Mouse (Mus musculus) CH12.LX (cell line): ENCODE results near the gene Ctdsp1. TPM values are rescaled to one million over a fixed set of nuclear protein-coding genes. Genes with fewer than 3 reads are reported as not detected.

Source experiments
- DNase-seq: peaks from one replicate; pipeline ENCODE4 v3.0.0-alpha.2; 2013; ENCODE audit errors: extremely low read depth
- H3K27ac ChIP-seq: 2 replicates; pipeline ENCODE4 v1.5.1; 2012; ENCODE audit warnings: low read depth, mild to moderate bottlenecking, control low read depth, moderate library complexity; ENCODE audit not compliant: insufficient read depth
- H3K27me3 ChIP-seq: replicated peaks from 2 replicates; pipeline ENCODE3; 2012; ENCODE audit warnings: inconsistent platforms
- H3K36me3 ChIP-seq, 2 experiments: replicated peaks in 1 of 2; 2 replicates each; pipeline versions ENCODE3 to v1.6.1; 2012; ENCODE audit warnings: inconsistent platforms in 1 of 2, low read length in 1 of 2, mild to moderate bottlenecking in 1 of 2, mixed read lengths in 1 of 2, moderate library complexity in 1 of 2; ENCODE audit not compliant: control insufficient read depth in 1 of 2, insufficient read depth in 1 of 2
- H3K4me1 ChIP-seq, 2 experiments: 2 replicates each; pipeline ENCODE4 v1.6.1; 2012; ENCODE audit warnings: inconsistent platforms in 1 of 2, moderate library complexity in 1 of 2; ENCODE audit not compliant: insufficient read depth in 2 of 2, control insufficient read depth in 1 of 2
- H3K4me2 ChIP-seq: 2 replicates; pipeline ENCODE4 v1.6.1; 2012; ENCODE audit warnings: low read depth, mild to moderate bottlenecking, control low read depth; ENCODE audit not compliant: poor library complexity, insufficient read depth, severe bottlenecking
- H3K4me3 ChIP-seq, 3 experiments: fragments of 150-350 bp in 1 of 3; sonication (generic) in 1 of 3; replicated peaks in 1 of 3; 2 replicates each; pipeline versions ENCODE3 to v1.5.1; 2011 to 2012; ENCODE audit warnings: low read depth in 2 of 3, low read length in 2 of 3, mild to moderate bottlenecking in 2 of 3, moderate library complexity in 2 of 3, control low read depth in 1 of 3, improper control_type of control experiment in 1 of 3, inconsistent platforms in 1 of 3, mixed read lengths in 1 of 3; ENCODE audit not compliant: poor library complexity in 1 of 3
- H3K79me2 ChIP-seq: replicated peaks from 2 replicates; pipeline ENCODE4 v1.6.1; 2012; ENCODE audit warnings: mild to moderate bottlenecking, moderate library complexity; ENCODE audit not compliant: control insufficient read depth, poor library complexity, insufficient read depth, severe bottlenecking; ENCODE audit errors: extremely low read depth
- H3K9ac ChIP-seq: 2 replicates; pipeline ENCODE4 v1.6.1; 2012; ENCODE audit warnings: low read depth, mild to moderate bottlenecking, control low read depth, moderate library complexity; ENCODE audit not compliant: insufficient read depth
- H3K9me3 ChIP-seq: replicated peaks from 2 replicates; pipeline ENCODE3; 2012; ENCODE audit warnings: low read length, inconsistent platforms, mixed read lengths
- BHLHE40 ChIP-seq: IDR thresholded peaks from 2 replicates; pipeline ENCODE4 v1.6.1; 2011; ENCODE audit warnings: mild to moderate bottlenecking, low read depth, low read length, improper control_type of control experiment
- CHD1 ChIP-seq: IDR thresholded peaks from 2 replicates; pipeline ENCODE4 v1.6.1; 2012; ENCODE audit warnings: low read depth, low read length, improper control_type of control experiment, inconsistent platforms
- CHD2 ChIP-seq: IDR thresholded peaks from 2 replicates; pipeline ENCODE4 v1.6.1; 2011; ENCODE audit warnings: low read length, improper control_type of control experiment
- CTCF ChIP-seq, 2 experiments: IDR thresholded peaks in 1 of 2; conservative IDR thresholded peaks in 1 of 2; 2 replicates each; pipeline ENCODE4 v1.5.1; 2011 to 2012; ENCODE audit warnings: low read depth in 2 of 2, low read length in 2 of 2, improper control_type of control experiment in 1 of 2, inconsistent platforms in 1 of 2, mild to moderate bottlenecking in 1 of 2, moderate library complexity in 1 of 2
- E2F4 ChIP-seq: IDR thresholded peaks from 2 replicates; pipeline ENCODE4 v1.6.1; 2011; ENCODE audit warnings: low read depth, low read length, improper control_type of control experiment; ENCODE audit not compliant: insufficient replicate concordance
- ELF1 ChIP-seq: IDR thresholded peaks from 2 replicates; pipeline ENCODE4 v1.6.1; 2014; ENCODE audit warnings: low read depth, mild to moderate bottlenecking, inconsistent platforms, low read length, improper control_type of control experiment
- EP300 ChIP-seq: IDR thresholded peaks from 2 replicates; pipeline ENCODE4 v1.6.1; 2011; ENCODE audit warnings: low read length, improper control_type of control experiment
- ETS1 ChIP-seq: conservative IDR thresholded peaks from 2 replicates; pipeline ENCODE4 v1.6.1; 2012; ENCODE audit warnings: low read depth, mild to moderate bottlenecking, inconsistent platforms, low read length, improper control_type of control experiment, moderate library complexity
- GABPA ChIP-seq: IDR thresholded peaks from 2 replicates; pipeline ENCODE4 v1.6.1; 2012; ENCODE audit warnings: low read depth, low read length, improper control_type of control experiment, inconsistent platforms; ENCODE audit not compliant: insufficient replicate concordance
- HCFC1 ChIP-seq: IDR thresholded peaks from 2 replicates; pipeline ENCODE4 v1.6.1; 2012; ENCODE audit warnings: low read depth, mild to moderate bottlenecking, inconsistent platforms, low read length, improper control_type of control experiment
- IRF4 ChIP-seq: IDR thresholded peaks from 2 replicates; pipeline ENCODE4 v1.6.1; 2014; ENCODE audit warnings: low read depth, mild to moderate bottlenecking, inconsistent platforms, low read length, improper control_type of control experiment
- JUN ChIP-seq: IDR thresholded peaks from 2 replicates; pipeline ENCODE4 v1.6.1; 2011; ENCODE audit warnings: low read depth, mild to moderate bottlenecking, low read length, improper control_type of control experiment, moderate library complexity; ENCODE audit not compliant: insufficient read depth
- JUND ChIP-seq: conservative IDR thresholded peaks from 2 replicates; pipeline ENCODE4 v1.6.1; 2011; ENCODE audit warnings: low read depth, low read length, improper control_type of control experiment
- KAT2A ChIP-seq: IDR thresholded peaks from 2 replicates; pipeline ENCODE4 v1.6.1; 2012; ENCODE audit warnings: low read length, improper control_type of control experiment, inconsistent platforms; ENCODE audit not compliant: insufficient replicate concordance
- MAFK ChIP-seq: IDR thresholded peaks from 2 replicates; pipeline ENCODE4 v1.6.1; 2011; ENCODE audit warnings: low read length, improper control_type of control experiment; ENCODE audit not compliant: insufficient replicate concordance
- MAX ChIP-seq: IDR thresholded peaks from 2 replicates; pipeline ENCODE4 v1.6.1; 2011; ENCODE audit warnings: low read length, improper control_type of control experiment
- MAZ ChIP-seq: IDR thresholded peaks from 2 replicates; pipeline ENCODE4 v1.6.1; 2012; ENCODE audit warnings: low read depth, mild to moderate bottlenecking, inconsistent platforms, low read length, improper control_type of control experiment, moderate library complexity
- MEF2A ChIP-seq: IDR thresholded peaks from 2 replicates; pipeline ENCODE4 v1.6.1; 2014; ENCODE audit warnings: low read depth, mild to moderate bottlenecking, inconsistent platforms, low read length, improper control_type of control experiment, borderline replicate concordance
- MXI1 ChIP-seq: IDR thresholded peaks from 2 replicates; pipeline ENCODE4 v1.6.1; 2011; ENCODE audit warnings: mild to moderate bottlenecking, low read depth, low read length, improper control_type of control experiment
- MYC ChIP-seq: IDR thresholded peaks from 2 replicates; pipeline ENCODE4 v1.6.1; 2011; ENCODE audit warnings: low read depth, mild to moderate bottlenecking, improper control_type of control experiment, low read length
- NELFE ChIP-seq: IDR thresholded peaks from 2 replicates; pipeline ENCODE4 v1.6.1; 2011; ENCODE audit warnings: low read depth, low read length, improper control_type of control experiment
- NRF1 ChIP-seq: IDR thresholded peaks from 2 replicates; pipeline ENCODE4 v1.6.1; 2014; ENCODE audit warnings: low read depth, mild to moderate bottlenecking, inconsistent platforms, low read length, improper control_type of control experiment, moderate library complexity
- PAX5 ChIP-seq: IDR thresholded peaks from 2 replicates; pipeline ENCODE4 v1.6.1; 2012; ENCODE audit warnings: low read length, inconsistent platforms, mixed read lengths
- POLR2A ChIP-seq: IDR thresholded peaks from 2 replicates; pipeline ENCODE4 v1.6.1; 2011; ENCODE audit warnings: low read depth, mild to moderate bottlenecking, improper control_type of control experiment, low read length
- POLR2AphosphoS2 ChIP-seq: IDR thresholded peaks from 2 replicates; pipeline ENCODE4 v1.6.1; 2011; ENCODE audit warnings: low read depth, low read length, improper control_type of control experiment
- RAD21 ChIP-seq: IDR thresholded peaks from 2 replicates; pipeline ENCODE4 v1.6.1; 2011; ENCODE audit warnings: low read depth, mild to moderate bottlenecking, low read length, improper control_type of control experiment, moderate library complexity
- RCOR1 ChIP-seq: conservative IDR thresholded peaks from 2 replicates; pipeline ENCODE4 v1.6.1; 2012; ENCODE audit warnings: low read depth, mild to moderate bottlenecking, inconsistent platforms, low read length, improper control_type of control experiment
- SIN3A ChIP-seq: IDR thresholded peaks from 2 replicates; pipeline ENCODE4 v1.6.1; 2012; ENCODE audit warnings: low read length, improper control_type of control experiment, inconsistent platforms
- SMC3 ChIP-seq: IDR thresholded peaks from 2 replicates; pipeline ENCODE4 v1.6.1; 2011; ENCODE audit warnings: low read depth, low read length, improper control_type of control experiment
- TBP ChIP-seq: conservative IDR thresholded peaks from 2 replicates; pipeline ENCODE4 v1.6.1; 2011; ENCODE audit warnings: low read depth, low read length, improper control_type of control experiment
- TCF12 ChIP-seq: IDR thresholded peaks from 2 replicates; pipeline ENCODE4 v1.6.1; 2014; ENCODE audit warnings: low read depth, mild to moderate bottlenecking, inconsistent platforms, low read length, improper control_type of control experiment
- UBTF ChIP-seq: IDR thresholded peaks from 2 replicates; pipeline ENCODE4 v1.6.1; 2012; ENCODE audit warnings: low read depth, mild to moderate bottlenecking, inconsistent platforms, low read length, improper control_type of control experiment, moderate library complexity
- USF1 ChIP-seq: IDR thresholded peaks from 2 replicates; pipeline ENCODE4 v1.6.1; 2014; ENCODE audit warnings: low read depth, mild to moderate bottlenecking, inconsistent platforms, low read length, improper control_type of control experiment
- USF2 ChIP-seq: conservative IDR thresholded peaks from 2 replicates; pipeline ENCODE4 v1.6.1; 2011; ENCODE audit warnings: low read depth, low read length, improper control_type of control experiment
- ZC3H11A ChIP-seq: IDR thresholded peaks from 2 replicates; pipeline ENCODE4 v1.6.1; 2012; ENCODE audit warnings: low read depth, mild to moderate bottlenecking, inconsistent platforms, low read length, improper control_type of control experiment
- ZKSCAN1 ChIP-seq: IDR thresholded peaks from 2 replicates; pipeline ENCODE4 v1.6.1; 2012; ENCODE audit warnings: low read depth, inconsistent platforms, low read length, improper control_type of control experiment, borderline replicate concordance
- ZMIZ1 ChIP-seq: IDR thresholded peaks from 2 replicates; pipeline ENCODE4 v1.6.1; 2012; ENCODE audit warnings: low read depth, mild to moderate bottlenecking, inconsistent platforms, low read length, improper control_type of control experiment
- ZNF384 ChIP-seq: IDR thresholded peaks from 2 replicates; pipeline ENCODE4 v1.6.1; 2012; ENCODE audit warnings: low read depth, low read length, improper control_type of control experiment, inconsistent platforms
- dilution Hi-C: fragments of 300-500 bp; cut with MboI; formaldehyde crosslinking; loops from 2 replicates; pipeline ENCODE4 v1.14.3; 2020; ENCODE audit warnings: low sequenced_read_pairs; ENCODE audit not compliant: extremely low pct_unique_long_range_greater_than_20kb, extremely low pct_ligation_motif_present
- in situ Hi-C: fragments of 300-500 bp; cut with MboI; formaldehyde crosslinking; loops from 3 replicates; pipeline ENCODE4 v1.14.3; 2019; ENCODE audit warnings: low sequenced_read_pairs, low pct_ligation_motif_present, low pct_unique_long_range_greater_than_20kb, mixed read lengths
- polyA plus RNA-seq: library from polyadenylated mRNA; unstranded; fragments of >175 nt; gene quantifications from 2 replicates; pipeline ENCODE4 v1.2.1, GENCODE M21; 2012; ENCODE audit warnings: low read depth; ENCODE audit not compliant: insufficient read length
- total RNA-seq, 2 experiments: library from RNA; depleted of rRNA; stranded (reverse); fragments of 300-350 nt in 1 of 2; fragments of >200 nt in 1 of 2; gene quantifications; 2 replicates each; pipeline ENCODE4 v1.2.3; 2012 to 2014

The Ctdsp1 gene
- total and polyA plus RNA-seq, 3 experiments: 14.4 to 65.8 (median 23.4) TPM

DNA sequence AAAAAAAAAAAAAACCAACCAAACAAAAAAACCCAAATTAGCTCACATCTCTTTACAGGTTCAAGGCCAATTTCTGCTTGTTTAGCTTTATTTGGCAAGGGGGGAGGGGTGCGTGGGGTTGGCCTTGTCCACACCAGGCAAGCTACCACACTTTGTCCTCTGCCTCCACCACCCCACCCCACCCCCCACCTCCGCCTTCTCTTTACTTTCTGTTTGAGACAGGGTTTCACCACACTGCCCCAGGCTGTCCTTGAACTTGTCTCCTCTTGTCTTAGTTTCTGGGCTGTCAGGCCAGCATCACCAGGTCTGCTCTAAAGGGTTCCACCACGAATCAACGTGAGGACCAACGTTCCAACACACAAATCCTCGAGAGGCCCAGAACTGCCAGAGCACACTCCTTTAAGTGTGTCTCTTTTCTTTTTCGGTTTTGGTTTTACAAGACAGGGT, 12.2 kb upstream of the Ctdsp1 start:
- H3K9me3 ChIP-seq: no peaks in the 10 kb centered on the region
- H3K79me2 ChIP-seq: no peaks in the 10 kb centered on the region
- H3K4me1 ChIP-seq: peaks cover 52 to 83% of the 10 kb centered on the region in 2 experiments
- H3K4me3 ChIP-seq: peak overlapping the region in 1 of 3 experiments; percentile 27
- H3K27ac ChIP-seq: peak overlapping the region; percentile 93
- in situ Hi-C loops: no loop called here
- DNase-seq: peak; percentile 74
- peaks cover 0 to 10% of the 10 kb centered on the region in 2 experiments for H3K36me3 ChIP-seq
- no peaks in the 10 kb centered on the region for H3K27me3 ChIP-seq
- peak overlapping the region; percentile 33; the same call in 1 of the 2 replicates for H3K9ac ChIP-seq
- dilution Hi-C loops: no loop called here
- no peak; the same call in 1 of the 2 replicates for TF ChIP-seq CHD1
- TF ChIP-seq POLR2AphosphoS2: no peak
- TF ChIP-seq RCOR1: peak; percentile 94
- TF ChIP-seq KAT2A: no peak
- TF ChIP-seq BHLHE40: peak; percentile 94
- peak; percentile 79 for TF ChIP-seq EP300
- peak; percentile 52; the same call in 1 of the 2 replicates for TF ChIP-seq MXI1
- 0 out of 2 replicates have a peak, but pooled peaks have one; percentile 21 for TF ChIP-seq JUND
- peak; percentile 72; the same call in 1 of the 2 replicates for TF ChIP-seq ZMIZ1
- TF ChIP-seq NRF1: no peak
- no peak for TF ChIP-seq USF2
- TF ChIP-seq HCFC1: 0 out of 2 replicates have a peak, but pooled peaks have one; percentile 44
- TF ChIP-seq ETS1: peak; percentile 92
- peak; percentile 82 for TF ChIP-seq MAZ
- TF ChIP-seq MEF2A: 0 out of 2 replicates have a peak, but pooled peaks have one; percentile 50
- 0 out of 2 replicates have a peak, but pooled peaks have one; percentile 54 for TF ChIP-seq MAFK
- TF ChIP-seq GABPA: no peak
- no peak for TF ChIP-seq E2F4
- TF ChIP-seq USF1: no peak
- no peak for TF ChIP-seq ZKSCAN1
- TF ChIP-seq SIN3A: peak; percentile 79
- no peak for TF ChIP-seq RAD21
- TF ChIP-seq ELF1: peak; percentile 6; the same call in 1 of the 2 replicates
- peak; percentile 32; the same call in 1 of the 2 replicates for TF ChIP-seq MYC
- TF ChIP-seq UBTF: peak; percentile 74; the same call in 1 of the 2 replicates
- TF ChIP-seq PAX5: no peak
- TF ChIP-seq MAX: peak; percentile 77
- peak; percentile 62 for TF ChIP-seq TCF12
- peak; percentile 60; the same call in 1 of the 2 replicates for TF ChIP-seq TBP
- no peak for TF ChIP-seq ZC3H11A
- peak; percentile 51; the same call in 1 of the 2 replicates for TF ChIP-seq NELFE
- no peak for TF ChIP-seq CTCF (conservative IDR thresholded peaks at IDR 0.05 in 1 of 2, IDR thresholded peaks at IDR 0.05 in 1 of 2; ENCODE audit: low read depth in 2 of 2, low read length in 2 of 2)
- TF ChIP-seq JUN: 0 out of 2 replicates have a peak, but pooled peaks have one; percentile 3
- no peak; the same call in 1 of the 2 replicates for TF ChIP-seq SMC3
- peak; percentile 42; the same call in 1 of the 2 replicates for TF ChIP-seq POLR2A
- peak; percentile 88 for TF ChIP-seq ZNF384
- TF ChIP-seq CHD2: peak; percentile 86
- peak; percentile 88 for TF ChIP-seq IRF4
- H3K4me2 ChIP-seq: peak overlapping the region; percentile 59
